Mouse (Mus musculus) splenic B cell, adult 2 months (primary cell): Measurements from ENCODE around the gene Ache.

Source experiments
- DNase-seq: peaks from one replicate; pipeline ENCODE4 v3.0.0-alpha.2; 2011; ENCODE audit warnings: low read depth, low spot score
- H3K27me3 ChIP-seq: 2 replicates; pipeline ENCODE4 v1.6.1; 2012; ENCODE audit warnings: mild to moderate bottlenecking, low read length, moderate library complexity, mixed read lengths; ENCODE audit not compliant: control insufficient read depth, poor library complexity, insufficient read depth, severe bottlenecking
- H3K36me3 ChIP-seq: 2 replicates; pipeline ENCODE4 v1.6.1; 2012; ENCODE audit warnings: mild to moderate bottlenecking, low read length, moderate library complexity, mixed read lengths; ENCODE audit not compliant: control insufficient read depth, poor library complexity, insufficient read depth, severe bottlenecking

The Ache gene

DNA sequence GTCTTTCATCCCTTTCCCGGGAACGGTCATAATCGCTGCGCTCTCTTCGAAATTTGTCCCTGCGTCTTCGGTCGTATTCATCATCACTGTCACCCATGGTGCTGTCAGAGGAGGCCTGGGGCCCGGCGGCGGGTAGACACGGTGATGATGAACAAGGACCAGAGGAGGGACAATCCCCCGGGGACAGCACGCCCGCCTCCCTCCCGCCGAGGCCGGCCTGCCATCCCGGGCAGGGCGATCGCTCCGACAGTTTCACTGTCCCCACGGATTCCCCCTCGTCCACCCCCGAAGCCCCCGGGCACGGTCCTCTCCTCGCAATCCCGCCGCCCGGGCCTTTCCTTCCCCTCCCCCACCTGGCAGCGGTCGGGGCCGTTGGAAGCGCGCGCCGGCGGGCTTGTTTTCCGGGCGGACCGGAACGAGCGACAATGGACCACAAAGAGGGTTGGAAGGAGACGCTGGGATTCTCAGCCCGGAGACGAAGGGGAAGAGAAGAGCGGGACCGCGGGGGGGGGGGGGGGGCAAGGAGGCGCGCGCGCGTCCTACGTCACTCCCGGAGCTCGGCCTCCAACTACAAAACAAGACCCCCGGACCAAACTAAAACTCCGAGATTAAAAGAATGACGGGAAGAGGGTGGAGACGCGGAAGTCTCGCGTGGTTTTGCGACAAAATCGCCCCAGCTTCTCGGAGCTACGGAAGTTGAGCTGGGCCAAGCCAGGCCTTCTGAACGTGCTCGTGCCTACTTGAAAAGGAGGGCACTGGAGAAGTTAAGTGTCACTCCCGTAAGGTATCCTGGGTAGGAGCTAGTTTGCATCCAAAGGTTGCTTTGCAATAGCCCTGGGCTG, 20.0 kb downstream of the Ache start, which contains the start of gene Srrt:
Gene Srrt (minus strand): TSS at position 604 of the 842 bp plus-strand sequence.
- peak; percentile 94 for DNase-seq
- H3K27me3 ChIP-seq: no peaks in the 10 kb centered on the region

DNA sequence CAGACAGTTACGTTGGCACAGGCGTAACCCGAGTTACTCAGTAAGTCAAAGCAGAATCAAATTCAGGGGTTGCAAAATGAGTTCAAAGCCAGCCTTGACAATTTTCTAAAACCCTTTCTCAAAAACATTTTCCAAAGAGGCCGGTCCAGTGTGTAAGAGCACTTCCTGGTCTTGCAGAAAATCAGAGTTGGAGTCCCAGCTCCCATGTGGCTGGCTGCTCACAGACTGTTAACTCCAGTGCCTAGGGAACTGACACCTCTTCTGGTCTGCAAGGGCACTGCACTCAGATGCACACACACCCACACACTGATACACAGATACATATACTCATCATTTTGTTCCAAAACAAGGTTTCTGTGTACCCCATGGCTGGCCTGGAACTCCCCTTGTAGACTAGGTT, 21.0 kb downstream of the Ache start:
- DNase-seq: no peak
- H3K36me3 ChIP-seq: peaks cover 5% of the 10 kb centered on the region

More for the DNA sequence above, 20.0 kb downstream of the Ache start, which contains the start of gene Srrt:
- H3K36me3 ChIP-seq: peaks cover 9% of the 10 kb centered on the region

GRCm38 (mm10) chr5:137313466-137314192, 26.3 kb downstream of the Ache start:
- DNase-seq: no peak
- Histone ChIP-seq H3K27me3 (no peaks in the 10 kb centered on the region), H3K36me3 (no peaks in the 10 kb centered on the region; the same call in 1 of the 2 replicates)

More for the DNA sequence above, 21.0 kb downstream of the Ache start:
- H3K27me3 ChIP-seq: no peaks in the 10 kb centered on the region

DNA sequence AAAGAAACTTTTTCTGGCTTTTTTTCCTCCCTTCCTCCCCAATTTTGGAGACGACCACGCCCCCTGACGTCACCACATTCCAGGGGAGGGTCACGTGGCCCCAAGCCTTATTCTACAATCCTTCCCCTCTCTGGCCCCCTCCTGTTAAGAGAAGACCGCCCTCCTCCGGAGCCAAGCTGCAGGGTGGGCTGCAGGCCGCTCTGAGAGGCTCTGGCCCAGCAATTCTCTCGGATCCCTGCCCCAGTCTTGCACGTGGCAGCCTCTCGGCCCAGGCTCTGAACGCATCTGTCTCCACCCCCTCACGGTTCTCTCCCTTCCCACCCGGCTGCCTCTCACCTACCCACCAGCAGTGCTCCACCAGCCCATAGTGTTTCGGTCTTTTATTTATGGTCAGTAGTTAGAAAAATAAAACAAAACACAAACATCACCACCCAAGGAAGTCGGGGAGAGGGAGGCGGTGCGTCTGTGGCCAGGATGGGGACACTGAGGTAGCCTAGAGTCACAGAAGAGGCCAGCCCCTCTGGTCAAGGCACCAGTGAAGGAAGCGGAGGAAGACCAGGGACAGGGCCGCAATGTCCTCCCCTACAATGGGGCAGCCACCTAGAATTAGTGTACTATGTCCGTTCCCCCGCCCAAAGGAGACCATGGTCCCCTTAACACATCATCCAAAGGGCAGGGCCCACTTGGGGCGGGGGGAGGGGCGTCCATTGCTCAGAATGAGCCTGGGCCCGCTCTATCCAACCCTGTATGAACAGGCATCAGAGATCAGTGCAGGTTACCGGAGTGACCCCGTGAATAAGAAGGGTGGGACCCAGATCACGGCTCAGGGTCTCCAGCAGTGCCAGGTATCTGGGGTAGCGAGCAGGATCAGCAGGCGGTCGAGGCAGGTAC, 27.1 kb downstream of the Ache start, which contains the start of gene Trip6:
Gene Trip6 (minus strand): TSS at position 212 of the 891 bp plus-strand sequence.
- H3K36me3 ChIP-seq: no peaks in the 10 kb centered on the region; the same call in 1 of the 2 replicates
- H3K27me3 ChIP-seq: no peaks in the 10 kb centered on the region
- no peak for DNase-seq

- Histone ChIP-seq H3K36me3 (no peaks in the 10 kb centered on the region), H3K27me3 (no peaks in the 10 kb centered on the region)
- DNase-seq: peak; percentile 52
These were observed 28.0 kb downstream of the Ache start for GRCm38 (mm10) chr5:137315084-137315903.

- Histone ChIP-seq H3K36me3 (no peaks in the 10 kb centered on the region), H3K27me3 (no peaks in the 10 kb centered on the region)
- no peak for DNase-seq
These were observed 30.0 kb downstream of the Ache start for GRCm38 (mm10) chr5:137317361-137317760.

GRCm38 (mm10) chr5:137318570-137318969, 31.3 kb downstream of the Ache start:
- DNase-seq: no peak
- Histone ChIP-seq H3K36me3 (0 out of 2 replicates have a peak, but pooled peaks cover 3% of the 10 kb centered on the region), H3K27me3 (no peaks in the 10 kb centered on the region)

- no peaks in the 10 kb centered on the region for H3K27me3 ChIP-seq
- H3K36me3 ChIP-seq: peaks cover 3% of the 10 kb centered on the region; the same call in 1 of the 2 replicates
- DNase-seq: no peak
These were observed 33.7 kb downstream of the Ache start for GRCm38 (mm10) chr5:137320996-137321395.

- Histone ChIP-seq H3K27me3 (no peaks in the 10 kb centered on the region), H3K36me3 (peaks cover 2% of the 10 kb centered on the region; the same call in 1 of the 2 replicates)
- no peak for DNase-seq
These were observed 43.6 kb downstream of the Ache start for GRCm38 (mm10) chr5:137330910-137331309.

DNA sequence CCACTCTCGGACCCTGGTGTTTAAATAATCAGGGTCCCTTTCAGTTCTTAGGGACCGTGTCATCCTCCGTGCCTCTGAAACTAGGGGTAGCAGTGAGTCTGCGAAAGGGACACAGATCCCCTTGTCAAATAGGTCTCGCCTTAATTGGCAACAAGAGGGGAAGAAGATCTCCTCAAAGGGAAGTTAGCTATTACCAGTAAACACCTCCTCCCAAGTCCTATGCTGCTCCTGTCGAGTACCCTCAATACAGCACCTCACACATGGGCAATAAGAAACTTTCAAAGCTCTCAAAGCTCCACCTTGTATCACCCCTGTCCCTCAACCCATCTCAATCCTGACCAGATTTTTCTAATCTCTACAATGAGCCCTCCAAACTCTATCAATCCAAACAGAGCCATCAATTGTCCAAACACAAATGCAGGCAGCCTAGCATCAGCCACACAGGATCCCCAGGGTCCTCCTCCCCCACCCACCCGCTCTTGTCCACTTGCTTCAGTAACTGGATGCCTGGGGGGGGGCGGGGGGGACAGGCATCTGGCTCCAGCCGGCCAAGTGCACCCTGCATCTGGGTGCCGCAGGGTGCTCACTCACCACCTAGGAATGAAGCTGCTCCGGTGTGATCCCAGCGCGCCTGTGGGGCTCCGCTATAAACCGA, 45.7 kb downstream of the Ache start:
- Histone ChIP-seq H3K36me3 (no peaks in the 10 kb centered on the region; the same call in 1 of the 2 replicates), H3K27me3 (no peaks in the 10 kb centered on the region)
- no peak for DNase-seq

GRCm38 (mm10) chr5:137333512-137334174, 46.3 kb downstream of the Ache start, which contains the start of gene Slc12a9:
Gene Slc12a9, minus strand, starts transcription at chr5:137333597.
- H3K36me3 ChIP-seq: no peaks in the 10 kb centered on the region; the same call in 1 of the 2 replicates
- DNase-seq: peak; percentile 94
- no peaks in the 10 kb centered on the region for H3K27me3 ChIP-seq

DNA sequence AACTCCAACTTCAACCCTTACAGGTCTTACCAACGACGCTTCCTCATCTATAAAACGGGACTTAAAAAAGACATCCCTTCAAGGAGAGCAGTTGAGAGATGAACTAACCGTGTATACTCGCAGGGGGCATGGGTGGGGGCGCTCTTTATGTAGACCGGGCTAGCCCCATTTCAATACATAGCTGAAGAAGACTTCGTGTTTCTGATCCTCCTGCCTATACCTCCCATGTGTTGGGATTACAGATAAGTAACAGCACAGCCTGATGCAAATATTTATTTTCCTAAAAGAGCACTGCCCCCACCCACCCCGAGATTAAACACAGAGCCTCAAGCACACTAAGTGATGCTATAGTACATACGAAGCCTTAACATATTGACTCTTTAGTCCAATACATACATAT, 47.0 kb downstream of the Ache start:
- Histone ChIP-seq H3K36me3 (no peaks in the 10 kb centered on the region; the same call in 1 of the 2 replicates), H3K27me3 (no peaks in the 10 kb centered on the region)
- no peak for DNase-seq

- Histone ChIP-seq H3K27me3 (no peaks in the 10 kb centered on the region), H3K36me3 (no peaks in the 10 kb centered on the region; the same call in 1 of the 2 replicates)
- DNase-seq: no peak
These were observed 47.7 kb downstream of the Ache start for GRCm38 (mm10) chr5:137335066-137335465.
